Comparison of ENCODE assay signal across 25 mouse cellular contexts in the genomic region with DNA sequence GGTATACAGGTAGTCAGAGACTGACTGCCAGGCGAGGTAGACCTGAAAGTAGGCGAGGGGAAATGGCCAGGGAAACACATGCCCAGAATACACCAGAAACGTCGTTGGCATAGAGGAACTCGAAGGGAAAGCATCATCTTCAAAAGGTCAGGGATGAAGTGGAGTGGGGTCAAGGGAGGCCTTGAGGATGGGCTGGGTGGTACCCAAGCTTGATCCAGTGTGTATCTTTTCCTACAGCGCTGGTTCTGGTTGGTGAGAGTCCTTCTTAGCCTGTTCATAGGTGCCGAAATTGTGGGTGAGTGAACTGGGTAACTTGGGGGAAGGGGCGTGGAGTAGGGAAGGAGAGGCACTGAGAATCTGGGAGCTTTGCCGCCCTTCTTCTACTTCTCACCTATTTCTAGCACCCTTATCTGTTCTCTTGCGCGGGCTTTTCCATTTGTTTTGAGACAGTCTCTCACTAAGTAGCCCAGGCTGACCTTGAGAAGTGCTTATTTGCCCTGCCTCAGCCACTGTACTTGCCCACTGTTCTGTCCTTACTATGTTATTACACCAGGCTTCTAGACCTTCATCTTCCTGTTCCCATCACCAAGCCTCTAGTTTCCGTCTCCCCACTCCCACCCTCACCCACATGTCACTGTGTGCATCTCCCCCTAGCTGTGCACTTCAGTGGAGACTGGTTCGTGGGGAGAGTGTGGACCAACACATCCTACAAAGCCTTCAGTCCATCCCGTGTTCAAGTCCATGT. TPM values are rescaled to one million over a fixed set of nuclear protein-coding genes. Genes with fewer than 3 reads are reported as not detected.
DNase-seq lines count a peak whose midpoint lies in the region; ATAC-seq and TF ChIP-seq lines count a peak whose summit lies in the region.
"Had no signal": no experiment of that assay in that cellular context is flagged by ENCODE, and none has a peak within 500 bp of the region (broad histone marks: within the 10 kb centered on the region; RNA-seq: fewer than 3 reads in every experiment).

No protein-coding gene starts in this region.

- WGBS in heart, embryonic 10.5 days, result 7% methylated on average over 14 of the region's 14 CpGs
- WGBS in midbrain, embryonic 14.5 days, result 8% methylated on average over 14 of the region's 14 CpGs
- WGBS in midbrain, postnatal 0 days, result 12% methylated on average over 14 of the region's 14 CpGs
- 58% methylated on average over 14 of the region's 14 CpGs for WGBS in cerebellum, adult 2 months

- no peaks in the 10 kb centered on the region for H3K36me3 ChIP-seq in heart, embryonic 10.5 days
- H3K36me3 ChIP-seq in midbrain, embryonic 14.5 days (ENCODE audit: control insufficient read depth, insufficient read depth, low read length), result no peaks in the 10 kb centered on the region
- H3K36me3 ChIP-seq in midbrain, postnatal 0 days (ENCODE audit: insufficient read depth, low read length), result no peaks in the 10 kb centered on the region
- H3K36me3 ChIP-seq: hindbrain, embryonic 15.5 days; limb, embryonic 12.5 days; liver, embryonic 12.5 days had no signal

- peaks cover 45% of the 10 kb centered on the region for H3K4me1 ChIP-seq in heart, embryonic 10.5 days
- peaks cover 28% of the 10 kb centered on the region for H3K4me1 ChIP-seq in midbrain, embryonic 14.5 days (ENCODE audit: control insufficient read depth, insufficient read depth, low read length)
- H3K4me1 ChIP-seq in midbrain, postnatal 0 days (ENCODE audit: insufficient read depth, low read length), result peaks cover 20% of the 10 kb centered on the region
- peaks cover 17% of the 10 kb centered on the region for H3K4me1 ChIP-seq in cerebellum, adult 2 months (ENCODE audit: control insufficient read depth, insufficient read depth, low read length)

- no peak for TF ChIP-seq POLR2A in cerebellum, adult 2 months (IDR thresholded peaks at IDR 0.05; ENCODE audit: borderline replicate concordance, insufficient read depth, low read length)

- H3K4me2 ChIP-seq in midbrain, embryonic 14.5 days (ENCODE audit: low read length), result no peak overlapping the region; the same call in 1 of the 2 replicates
- H3K4me2 ChIP-seq in midbrain, postnatal 0 days (ENCODE audit: low read depth, low read length, poor library complexity, severe bottlenecking), result no peak overlapping the region

- no peak for ATAC-seq in midbrain, embryonic 14.5 days (ENCODE audit: low FRiP score, low TSS enrichment)
- ATAC-seq in midbrain, postnatal 0 days (ENCODE audit: low FRiP score), result no peak
- ATAC-seq: liver, embryonic 12.5 days; Patski had no signal

- H3K9ac ChIP-seq in midbrain, embryonic 14.5 days (replicated peaks; ENCODE audit: low read length), result no peak overlapping the region
- H3K9ac ChIP-seq in midbrain, postnatal 0 days (replicated peaks; ENCODE audit: low read length, poor library complexity, severe bottlenecking), result no peak overlapping the region
- H3K9ac ChIP-seq: limb, embryonic 12.5 days; liver, embryonic 12.5 days had no signal

- TF ChIP-seq CTCF in midbrain, postnatal 0 days (IDR thresholded peaks at IDR 0.05), result no peak
- TF ChIP-seq CTCF in cerebellum, adult 2 months (IDR thresholded peaks at IDR 0.05; ENCODE audit: borderline replicate concordance, insufficient read depth, low read depth, low read length), result no peak

- DNase-seq in heart, embryonic 10.5 days (ENCODE audit: low spot score), result no peak
- DNase-seq in heart, postnatal 10 days, result no peak
- no peak for DNase-seq in midbrain, embryonic 14.5 days
- DNase-seq in midbrain, postnatal 0 days (ENCODE audit: low spot score), result no peak
- DNase-seq in neural tube, embryonic 10.5 days (ENCODE audit: extremely low spot score, low spot score), result peak; percentile 35
- no peak for DNase-seq in cerebellum, adult 2 months
- no peak for DNase-seq in spleen, adult 12 weeks (ENCODE audit: low spot score)
- DNase-seq: adrenal gland, adult 8-10 months; cerebellum, adult 9-11 months; gastrocnemius, postnatal 36 days; kidney, adult 9 months; kidney, postnatal 25 days; lung, adult 2 months; right cerebral cortex, postnatal 14 days; thymus, postnatal 14 days had no signal

- intact Hi-C loops in heart, postnatal 10 days (cut with DNase I), result loop anchor here (5.0 kb wide), 3 partner anchors 58 to 257 kb away; no protein-coding TSS in a partner anchor

- H3K4me3 ChIP-seq in heart, embryonic 10.5 days, result 0 out of 2 replicates have a peak overlapping the region, but pooled peaks have one; percentile 5
- peak overlapping the region; percentile 8; the same call in 1 of the 2 replicates for H3K4me3 ChIP-seq in midbrain, embryonic 14.5 days (replicated peaks; ENCODE audit: low read depth, low read length)
- no peak overlapping the region for H3K4me3 ChIP-seq in midbrain, postnatal 0 days (ENCODE audit: low read depth, low read length)
- H3K4me3 ChIP-seq in cerebellum, adult 2 months (replicated peaks; ENCODE audit: insufficient read depth, low read depth, low read length), result no peak overlapping the region
- H3K4me3 ChIP-seq: left cerebral cortex, adult 2 months had no signal

- H3K9me3 ChIP-seq in heart, embryonic 10.5 days, result no peaks in the 10 kb centered on the region
- no peaks in the 10 kb centered on the region for H3K9me3 ChIP-seq in midbrain, embryonic 14.5 days (ENCODE audit: control insufficient read depth, low read length)
- H3K9me3 ChIP-seq in midbrain, postnatal 0 days (ENCODE audit: low read length), result no peaks in the 10 kb centered on the region
- H3K9me3 ChIP-seq: hindbrain, embryonic 15.5 days; limb, embryonic 12.5 days; liver, embryonic 12.5 days had no signal

- H3K27ac ChIP-seq in heart, embryonic 10.5 days, result no peak overlapping the region
- H3K27ac ChIP-seq in midbrain, embryonic 14.5 days (replicated peaks; ENCODE audit: low read depth, low read length), result no peak overlapping the region
- no peak overlapping the region for H3K27ac ChIP-seq in midbrain, postnatal 0 days (ENCODE audit: low read depth, low read length)
- H3K27ac ChIP-seq in cerebellum, adult 2 months (ENCODE audit: insufficient read depth, low read length), result no peak overlapping the region
- H3K27ac ChIP-seq: hindbrain, embryonic 15.5 days; left cerebral cortex, adult 2 months; limb, embryonic 12.5 days; liver, embryonic 12.5 days had no signal

- H3K27me3 ChIP-seq in heart, embryonic 10.5 days (ENCODE audit: insufficient read depth, poor library complexity, severe bottlenecking), result peaks cover 100% of the 10 kb centered on the region
- H3K27me3 ChIP-seq in midbrain, embryonic 14.5 days (ENCODE audit: control insufficient read depth, insufficient read depth, low read length), result peaks cover 79% of the 10 kb centered on the region
- peaks cover 58% of the 10 kb centered on the region for H3K27me3 ChIP-seq in midbrain, postnatal 0 days (ENCODE audit: insufficient read depth, low read length)
- no peaks in the 10 kb centered on the region; the same call in 1 of the 2 replicates for H3K27me3 ChIP-seq in cerebellum, adult 2 months (ENCODE audit: control insufficient read depth, insufficient read depth, low read length)

RNA-seq across cellular contexts. Expression of gene Duoxa2, which starts 1.4 kb away (rescaled TPM):
- 0.26 TPM in 1 of 2 replicates, not detected in the other for polyA plus RNA-seq in heart, embryonic 10.5 days (2016; fragmentation: Nextera tagmentation; extraction: Ambion mirVana)
- not detected for total RNA-seq in heart, postnatal 10 days (2021)
- 0.23 TPM in 1 of 2 replicates, not detected in the other for polyA plus RNA-seq in midbrain, embryonic 14.5 days (2014; fragmentation: Nextera tagmentation; extraction: Ambion mirVana)
- total RNA-seq in midbrain, postnatal 0 days (2014; rRNA removed), result 0.49 and 0.61 TPM in 2 replicates
- 0.43 and 0.82 TPM in 2 replicates for polyA plus RNA-seq in midbrain, postnatal 0 days (2015; fragmentation: Nextera tagmentation; extraction: Ambion mirVana)
- polyA plus RNA-seq in cerebellum, adult 2 months (2012; rRNA removed), result not detected in 2 replicates
- total RNA-seq: adrenal gland, adult 8-10 months; gastrocnemius, postnatal 36 days; layer of hippocampus, adult 8-10 months; left cerebral cortex, adult 2 months; megakaryocyte-erythroid progenitor cell, adult 5-6 weeks had no signal
- polyA plus RNA-seq: forebrain, embryonic 14.5 days; heart, embryonic 16.5 days; limb, embryonic 12.5 days; liver, embryonic 12.5 days; Patski had no signal

RNA-seq across cellular contexts. Expression of gene Duox2, which starts 1.8 kb away (rescaled TPM):
- not detected in 2 replicates for polyA plus RNA-seq in heart, embryonic 10.5 days (2016; fragmentation: Nextera tagmentation; extraction: Ambion mirVana)
- under 1 TPM; 0.34 to 0.45 TPM for total RNA-seq in heart, postnatal 10 days (2021)
- 0.04 TPM in 1 of 2 replicates, not detected in the other for polyA plus RNA-seq in midbrain, embryonic 14.5 days (2014; fragmentation: Nextera tagmentation; extraction: Ambion mirVana)
- total RNA-seq in midbrain, postnatal 0 days (2014; rRNA removed), result 0.05 and 0.14 TPM in 2 replicates
- polyA plus RNA-seq in midbrain, postnatal 0 days (2015; fragmentation: Nextera tagmentation; extraction: Ambion mirVana), result 0.09 and 0.17 TPM in 2 replicates
- 0.03 and 0.11 TPM in 2 replicates for polyA plus RNA-seq in cerebellum, adult 2 months (2012; rRNA removed)
- total RNA-seq: adrenal gland, adult 8-10 months; left cerebral cortex, adult 2 months; megakaryocyte-erythroid progenitor cell, adult 5-6 weeks; neutrophil, adult 5-6 weeks had no signal
- polyA plus RNA-seq: forebrain, embryonic 14.5 days; hindbrain, embryonic 15.5 days; limb, embryonic 12.5 days; liver, embryonic 12.5 days had no signal

RNA-seq across cellular contexts. Expression of gene Duoxa1, which starts 13.4 kb away (rescaled TPM):
- polyA plus RNA-seq in heart, embryonic 10.5 days (2016; fragmentation: Nextera tagmentation; extraction: Ambion mirVana), result not detected in 2 replicates
- under 1 TPM; 0.27 to 0.45 TPM for total RNA-seq in heart, postnatal 10 days (2021)
- 0.25 TPM in 1 of 2 replicates, not detected in the other for polyA plus RNA-seq in midbrain, embryonic 14.5 days (2014; fragmentation: Nextera tagmentation; extraction: Ambion mirVana)
- total RNA-seq in midbrain, postnatal 0 days (2014; rRNA removed), result not detected in 2 replicates
- polyA plus RNA-seq in midbrain, postnatal 0 days (2015; fragmentation: Nextera tagmentation; extraction: Ambion mirVana), result 0.41 and 0.44 TPM in 2 replicates
- 0.19 TPM in 1 of 2 replicates, not detected in the other for polyA plus RNA-seq in cerebellum, adult 2 months (2012; rRNA removed)
- total RNA-seq: layer of hippocampus, adult 8-10 months; left cerebral cortex, adult 2 months; megakaryocyte-erythroid progenitor cell, adult 5-6 weeks; neutrophil, adult 5-6 weeks had no signal
- polyA plus RNA-seq: forebrain, embryonic 14.5 days; liver, embryonic 12.5 days had no signal

RNA-seq across cellular contexts. Expression of gene Duox1, which starts 15.4 kb away (rescaled TPM):
- 0.02 TPM in 1 of 2 replicates, not detected in the other for polyA plus RNA-seq in heart, embryonic 10.5 days (2016; fragmentation: Nextera tagmentation; extraction: Ambion mirVana)
- total RNA-seq in heart, postnatal 10 days (2021), result under 1 TPM; 0.22 to 0.26 TPM
- 0.18 and 0.22 TPM in 2 replicates for polyA plus RNA-seq in midbrain, embryonic 14.5 days (2014; fragmentation: Nextera tagmentation; extraction: Ambion mirVana)
- 0.24 and 0.33 TPM in 2 replicates for total RNA-seq in midbrain, postnatal 0 days (2014; rRNA removed)
- polyA plus RNA-seq in midbrain, postnatal 0 days (2015; fragmentation: Nextera tagmentation; extraction: Ambion mirVana), result 0.11 and 0.16 TPM in 2 replicates
- polyA plus RNA-seq in cerebellum, adult 2 months (2012; rRNA removed), result 0.05 TPM in 2 replicates
- total RNA-seq: layer of hippocampus, adult 8-10 months; left cerebral cortex, adult 2 months; megakaryocyte-erythroid progenitor cell, adult 5-6 weeks; neutrophil, adult 5-6 weeks had no signal
- polyA plus RNA-seq: liver, embryonic 12.5 days had no signal

Comparison
In these comparisons a context has a peak if more than half of its experiments do, and no peak if none do; other contexts are left out.
1. H3K4me3 ChIP-seq: peak in heart, embryonic 10.5 days (single experiment) and midbrain, embryonic 14.5 days (single experiment); none in midbrain, postnatal 0 days (single experiment) and cerebellum, adult 2 months (single experiment).